Mouse (Mus musculus): Measurements from ENCODE around the gene Spata17.

DNA sequence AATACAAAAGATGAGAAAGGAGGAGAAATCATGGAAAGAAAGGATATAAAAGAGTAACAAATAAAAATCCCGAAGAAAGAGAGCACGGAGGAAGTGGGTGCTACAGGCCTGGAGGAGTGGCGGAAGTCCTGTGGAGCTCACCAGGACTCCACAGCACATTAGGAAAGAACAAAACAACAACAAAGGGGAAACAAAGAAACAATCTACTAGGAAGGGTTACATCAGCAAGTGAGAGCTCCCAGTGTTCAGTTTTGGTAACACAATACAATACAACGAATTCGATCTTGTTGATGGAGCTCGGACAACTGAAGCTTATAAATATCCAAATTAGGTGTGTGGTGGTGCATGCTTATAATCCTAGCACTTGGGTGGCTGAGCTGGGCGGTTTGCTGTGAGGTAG, 45.6 kb downstream of the Spata17 start:
- TF ChIP-seq EP300 (IDR thresholded peaks at IDR 0.05; ENCODE audit: insufficient read depth, low read depth, low read length) (no peak), CTCF (IDR thresholded peaks at IDR 0.05) (no peak), POLR2A (IDR thresholded peaks at IDR 0.05; ENCODE audit: insufficient read depth, low read depth, low read length) (no peak)

Data from heart, adult 2 months (tissue).